Mouse (Mus musculus) embryonic fibroblast, embryonic 13.5 days (primary cell): ENCODE data around the gene Dlg1. TPM values are rescaled to one million over a fixed set of nuclear protein-coding genes. Genes with fewer than 3 reads are reported as not detected.

ENCODE experiments used
- H3K27ac ChIP-seq: 2 replicates; pipeline ENCODE4 v1.5.1; 2012; ENCODE audit warnings: low read length, control low read depth, inconsistent platforms; ENCODE audit not compliant: insufficient read depth
- H3K4me1 ChIP-seq: 2 replicates; pipeline ENCODE4 v1.6.1; 2011; ENCODE audit warnings: low read length; ENCODE audit not compliant: control insufficient read depth, insufficient read depth
- H3K4me3 ChIP-seq: 2 replicates; pipeline ENCODE4 v1.5.1; 2011; ENCODE audit warnings: mild to moderate bottlenecking, control low read depth, low read length; ENCODE audit not compliant: insufficient read depth
- CTCF ChIP-seq: IDR thresholded peaks from 2 replicates; pipeline ENCODE4 v1.5.1; 2011; ENCODE audit warnings: mild to moderate bottlenecking, control low read depth, low read length, moderate library complexity, borderline replicate concordance; ENCODE audit not compliant: insufficient read depth
- POLR2A ChIP-seq: IDR thresholded peaks from 2 replicates; pipeline ENCODE4 v1.6.1; 2011; ENCODE audit warnings: low read depth, mild to moderate bottlenecking, control low read depth, low read length, moderate library complexity
- polyA plus RNA-seq: library from polyadenylated mRNA; stranded (reverse); fragments of >200 nt; gene quantifications from 2 replicates; pipeline ENCODE4 v1.2.4, GENCODE M21; 2011; ENCODE audit warnings: low read depth; ENCODE audit not compliant: missing spikeins, insufficient read length

Gene Dlg1
- polyA plus RNA-seq, 1 experiment = 144 TPM

DNA sequence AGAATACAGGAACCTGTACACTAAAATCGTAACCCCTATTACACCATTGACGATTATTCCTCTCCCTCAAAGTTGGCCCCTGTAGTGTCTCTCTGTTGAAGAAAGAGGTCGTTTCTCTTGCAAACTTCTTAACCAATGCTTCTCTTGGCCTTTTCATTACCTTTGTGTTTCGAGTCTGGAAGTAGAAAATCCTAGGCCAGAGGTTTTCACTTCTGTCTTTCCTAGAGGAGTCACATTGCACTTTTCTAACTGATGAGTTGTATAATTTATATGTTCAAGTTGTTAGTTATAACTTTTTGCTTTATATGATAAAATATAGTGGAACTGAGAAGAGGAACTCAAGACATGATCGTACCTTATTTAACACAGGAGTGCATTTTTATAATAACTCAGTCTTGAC is 93.2 kb downstream of the Dlg1 start:
- TF ChIP-seq POLR2A (no peak), CTCF (no peak)

DNA sequence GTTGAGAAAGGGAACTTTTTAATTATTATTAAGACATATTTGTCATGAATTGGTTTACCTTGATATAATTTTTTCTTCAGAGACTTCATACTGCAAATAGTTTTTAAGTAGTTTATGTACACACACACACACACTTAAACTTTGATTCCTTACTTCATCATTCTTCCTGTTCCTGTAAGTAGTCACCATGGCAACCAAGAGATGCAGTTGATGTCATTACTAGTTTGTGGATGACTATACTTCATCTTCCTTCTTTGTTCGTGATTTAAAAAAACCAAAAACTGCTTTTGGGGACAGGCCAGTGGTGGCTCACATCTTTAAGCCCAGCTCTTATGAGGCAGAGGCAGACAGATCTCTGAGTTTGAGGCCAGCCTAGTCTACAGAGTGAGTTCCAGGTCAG is 94.4 kb downstream of the Dlg1 start:
- TF ChIP-seq CTCF (no peak), POLR2A (no peak)
- Histone ChIP-seq H3K4me1 (no peaks in the 10 kb centered on the region; the same call in 1 of the 2 replicates), H3K27ac (no peak overlapping the region), H3K4me3 (no peak overlapping the region)

More for the DNA sequence above, 93.2 kb downstream of the Dlg1 start:
- Histone ChIP-seq H3K4me1 (no peaks in the 10 kb centered on the region; the same call in 1 of the 2 replicates), H3K4me3 (no peak overlapping the region), H3K27ac (no peak overlapping the region)

DNA sequence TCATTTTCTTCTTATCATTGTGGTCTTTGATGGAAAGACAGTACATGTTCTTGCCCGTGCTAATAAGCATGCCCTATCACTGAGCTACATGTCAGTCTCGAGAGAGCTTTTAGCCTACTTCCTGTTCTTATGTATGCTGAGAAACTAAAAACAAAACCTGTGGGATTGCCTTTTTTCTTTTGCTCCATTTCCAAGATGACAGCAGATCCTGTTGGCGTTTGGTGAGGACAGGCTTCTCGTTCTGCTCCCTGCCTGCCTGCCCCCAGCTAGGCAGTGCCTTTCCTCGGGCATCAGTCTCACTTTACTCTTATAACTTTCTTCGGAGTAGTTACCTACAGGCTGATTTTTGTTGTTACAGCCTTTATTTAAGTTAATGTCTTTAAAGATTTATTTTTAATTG is 96.2 kb downstream of the Dlg1 start:
- H3K4me3 ChIP-seq = no peak overlapping the region
- no peak overlapping the region for H3K27ac ChIP-seq
- TF ChIP-seq CTCF (no peak), POLR2A (no peak)
- H3K4me1 ChIP-seq = peaks cover under 1% of the 10 kb centered on the region; the same call in 1 of the 2 replicates

DNA sequence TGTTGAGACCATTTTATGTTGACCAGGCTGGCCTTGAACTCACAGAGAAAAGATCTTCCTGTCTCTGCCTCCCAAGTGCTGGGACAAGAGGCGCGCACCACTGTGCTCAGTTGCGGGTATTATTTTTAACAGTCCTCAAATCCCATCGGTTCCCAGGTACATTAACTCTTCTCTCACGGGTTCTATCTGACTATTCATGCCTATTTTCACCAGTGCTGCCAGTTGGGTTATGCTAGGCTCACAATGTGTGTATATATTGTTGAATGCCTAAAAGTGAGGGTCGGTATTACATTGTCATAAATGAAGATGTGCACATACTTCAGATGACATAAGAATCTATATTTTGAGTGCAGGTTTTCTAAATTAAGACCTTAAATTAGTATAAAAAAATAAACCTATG is 103.1 kb downstream of the Dlg1 start:
- no peak overlapping the region for H3K27ac ChIP-seq
- peaks cover 2% of the 10 kb centered on the region for H3K4me1 ChIP-seq
- TF ChIP-seq CTCF (no peak), POLR2A (no peak)
- H3K4me3 ChIP-seq = no peak overlapping the region

DNA sequence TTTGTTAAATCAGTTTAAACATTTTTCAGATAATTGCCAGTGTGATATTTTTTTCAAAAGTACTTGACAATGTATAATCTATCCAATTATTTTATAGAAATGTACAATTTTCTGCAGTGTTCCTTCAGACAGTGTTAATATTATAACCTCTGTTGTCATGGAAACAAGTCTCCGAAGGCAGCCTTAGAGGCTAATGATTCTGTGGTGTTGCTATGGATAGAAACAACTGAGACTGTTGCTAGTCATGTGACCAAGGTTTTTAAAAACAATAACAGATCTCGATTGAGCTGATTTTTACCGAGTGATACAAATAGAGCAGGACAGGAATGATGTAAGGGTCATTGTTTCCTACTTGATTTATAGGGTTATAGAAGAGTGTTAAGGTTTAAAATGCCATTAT is 103.5 kb downstream of the Dlg1 start:
- H3K4me1 ChIP-seq = peaks cover 2% of the 10 kb centered on the region
- TF ChIP-seq POLR2A (no peak), CTCF (no peak)

DNA sequence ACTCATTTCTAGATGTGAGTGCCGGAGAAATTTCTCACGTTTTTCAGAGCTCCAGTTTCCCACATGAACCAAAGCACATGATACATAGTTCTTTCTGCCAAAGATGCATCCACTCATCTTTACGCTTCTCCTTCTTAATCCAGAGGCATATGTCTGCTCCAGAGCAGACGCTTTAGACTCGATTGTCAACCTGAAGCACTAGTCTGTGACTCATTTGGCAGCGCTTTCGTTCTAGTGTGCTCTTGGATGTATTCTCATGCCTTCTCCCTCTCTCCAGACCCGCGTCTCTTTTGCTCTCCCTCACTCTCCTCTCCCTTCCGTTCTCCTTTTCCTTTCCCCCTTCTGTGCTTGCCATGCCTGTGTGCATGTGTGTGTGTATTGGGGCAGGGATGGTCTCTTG is 112.7 kb downstream of the Dlg1 start:
- H3K4me1 ChIP-seq = no peaks in the 10 kb centered on the region
- TF ChIP-seq CTCF (no peak), POLR2A (no peak)
- H3K27ac ChIP-seq = no peak overlapping the region
- no peak overlapping the region for H3K4me3 ChIP-seq

More for the DNA sequence above, 103.5 kb downstream of the Dlg1 start:
- Histone ChIP-seq H3K4me3 (no peak overlapping the region), H3K27ac (no peak overlapping the region)

DNA sequence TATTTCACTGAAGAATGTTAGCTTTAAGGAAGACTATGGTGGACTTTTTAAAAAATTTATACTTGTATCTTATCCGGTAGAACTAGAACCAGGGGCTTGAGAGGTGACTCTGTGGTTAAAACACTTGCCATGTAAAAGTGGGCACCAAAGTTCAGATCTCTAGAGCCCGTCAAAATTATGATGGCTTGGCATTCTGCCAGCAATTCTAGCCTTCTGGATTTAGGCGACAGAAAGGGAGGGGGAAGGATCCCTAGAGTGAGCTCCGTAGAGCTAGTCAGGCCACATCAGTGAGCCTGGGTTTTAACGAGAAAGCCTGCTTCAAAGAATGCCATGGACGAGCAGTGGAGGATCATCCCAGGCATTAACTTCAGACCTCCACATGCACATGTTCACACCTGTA is 117.8 kb downstream of the Dlg1 start:
- Histone ChIP-seq H3K4me1 (no peaks in the 10 kb centered on the region), H3K27ac (no peak overlapping the region), H3K4me3 (no peak overlapping the region)
- TF ChIP-seq POLR2A = no peak
- no peak for TF ChIP-seq CTCF

DNA sequence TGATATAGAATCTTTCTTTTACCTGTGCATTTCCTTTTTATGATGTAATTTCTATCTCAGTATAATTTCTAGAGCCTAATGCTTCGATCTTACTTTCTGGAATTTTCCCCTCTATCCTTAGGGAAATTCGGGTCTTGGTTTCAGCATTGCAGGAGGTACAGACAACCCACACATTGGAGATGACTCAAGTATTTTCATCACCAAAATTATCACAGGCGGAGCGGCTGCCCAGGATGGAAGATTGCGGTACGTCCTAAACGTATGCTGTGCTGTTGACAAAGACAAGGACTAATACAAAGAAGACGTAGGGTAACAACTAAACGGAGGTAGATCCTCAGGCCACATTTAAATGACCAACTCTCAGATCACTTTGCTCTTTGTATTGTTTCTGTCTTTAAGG is 126.8 kb downstream of the Dlg1 start:
- H3K4me1 ChIP-seq = no peaks in the 10 kb centered on the region
- H3K4me3 ChIP-seq = no peak overlapping the region
- H3K27ac ChIP-seq = no peak overlapping the region
- no peak for TF ChIP-seq CTCF

DNA sequence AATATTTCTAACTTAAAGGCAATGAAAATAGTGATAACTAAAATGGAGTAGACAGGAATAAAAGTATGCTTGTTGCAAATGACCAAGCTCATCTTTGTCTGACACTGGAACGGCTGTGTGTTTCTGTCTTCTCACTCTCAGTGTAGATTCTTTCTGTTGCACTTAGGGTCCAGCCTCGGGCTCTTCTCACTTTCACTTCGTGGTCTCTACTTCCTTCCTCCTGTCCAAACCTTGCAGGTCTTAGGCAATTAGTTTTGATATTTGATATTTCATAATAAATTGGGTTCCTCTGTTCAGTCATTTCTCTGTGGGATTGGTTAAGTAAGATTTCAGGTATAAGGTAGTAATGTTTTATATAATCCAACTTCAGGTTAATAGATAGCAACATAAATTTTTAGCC is 140.4 kb downstream of the Dlg1 start:
- no peak overlapping the region for H3K4me3 ChIP-seq
- no peak for TF ChIP-seq POLR2A
- TF ChIP-seq CTCF = no peak
- H3K4me1 ChIP-seq = no peaks in the 10 kb centered on the region

DNA sequence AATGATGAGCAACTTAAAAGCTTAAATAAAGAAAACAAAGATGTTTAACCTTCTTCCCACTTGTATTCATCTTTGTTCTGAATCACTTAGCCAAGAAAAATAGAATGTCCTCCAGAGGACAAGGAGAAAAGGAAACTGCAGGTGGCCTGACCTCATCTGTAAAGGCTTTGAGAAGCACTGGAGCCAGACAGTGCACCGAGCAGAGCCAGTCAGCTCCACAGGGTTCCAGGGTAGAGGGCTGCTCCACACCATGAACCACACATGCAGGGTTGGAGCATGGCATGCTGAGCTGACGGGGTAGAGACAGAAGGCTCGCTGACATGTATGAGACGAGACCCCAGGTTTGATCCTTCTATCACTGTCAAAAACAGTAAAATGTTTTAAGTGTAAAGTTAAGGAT is 162.8 kb downstream of the Dlg1 start:
- H3K27ac ChIP-seq = no peak overlapping the region
- H3K4me3 ChIP-seq = no peak overlapping the region
- TF ChIP-seq CTCF (no peak), POLR2A (no peak)
- H3K4me1 ChIP-seq = no peaks in the 10 kb centered on the region

More for the DNA sequence above, 140.4 kb downstream of the Dlg1 start:
- no peak overlapping the region for H3K27ac ChIP-seq

DNA sequence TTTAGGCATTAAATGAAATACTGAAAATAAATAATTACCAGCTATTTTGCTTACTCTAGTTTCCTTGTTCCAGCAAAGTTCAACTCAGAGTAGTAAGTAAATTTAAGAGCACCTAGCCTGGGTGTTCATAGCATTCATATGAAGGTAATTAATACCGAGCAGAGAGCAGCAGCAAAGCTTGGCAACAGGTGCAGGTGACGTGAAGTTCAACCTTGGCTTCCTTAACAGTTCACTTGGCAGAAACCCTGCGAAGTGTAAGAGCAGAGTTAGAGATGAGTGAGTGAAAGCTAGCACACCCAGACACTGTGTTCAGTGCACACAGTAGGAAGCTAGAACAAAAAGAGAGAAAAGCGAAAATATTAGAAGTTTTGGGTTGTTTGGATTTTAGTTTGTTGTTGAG is 167.5 kb downstream of the Dlg1 start:
- Histone ChIP-seq H3K4me3 (no peak overlapping the region), H3K27ac (no peak overlapping the region), H3K4me1 (peaks cover 2% of the 10 kb centered on the region)
- TF ChIP-seq POLR2A (no peak), CTCF (no peak)
